Mouse (Mus musculus) right cerebral cortex, postnatal 10 days (tissue): ENCODE data around the gene Cgnl1.
A peak's percentile ranks its signal among the peaks of the same experiment; 100 is the strongest.

ENCODE experiments used
- DNase-seq, 2 experiments: peaks; one replicate each; pipeline ENCODE4 v3.0.0; 2021; ENCODE audit warnings: low spot score in 2 of 2

The Cgnl1 gene

GRCm38 (mm10) chr9:71672495-71672894 lies 98.9 kb downstream of the Cgnl1 start:
- DNase-seq: no peak

GRCm38 (mm10) chr9:71670677-71671076 lies 100.7 kb downstream of the Cgnl1 start:
- no peak for DNase-seq

- no peak for DNase-seq
Observed at GRCm38 (mm10) chr9:71667616-71668015, 103.8 kb downstream of the Cgnl1 start.

GRCm38 (mm10) chr9:71666432-71666831 lies 105.0 kb downstream of the Cgnl1 start:
- no peak for DNase-seq

GRCm38 (mm10) chr9:71665493-71665892 lies 105.9 kb downstream of the Cgnl1 start:
- no peak for DNase-seq

GRCm38 (mm10) chr9:71664855-71665254 lies 106.5 kb downstream of the Cgnl1 start:
- no peak for DNase-seq

GRCm38 (mm10) chr9:71663421-71664217 lies 107.8 kb downstream of the Cgnl1 start:
- DNase-seq: no peak

- no peak for DNase-seq
Observed at GRCm38 (mm10) chr9:71660540-71660939, 110.9 kb downstream of the Cgnl1 start.

- no peak for DNase-seq
Observed at GRCm38 (mm10) chr9:71659681-71660080, 111.7 kb downstream of the Cgnl1 start.

- DNase-seq: no peak
Observed at GRCm38 (mm10) chr9:71657199-71657598, 114.2 kb downstream of the Cgnl1 start.

GRCm38 (mm10) chr9:71654861-71655260 lies 116.5 kb downstream of the Cgnl1 start:
- no peak for DNase-seq

- peak; percentile 78 to 89 for DNase-seq
Observed at GRCm38 (mm10) chr9:71646115-71646514, 125.3 kb downstream of the Cgnl1 start.

GRCm38 (mm10) chr9:71643611-71644010 lies 127.8 kb downstream of the Cgnl1 start:
- no peak for DNase-seq

- DNase-seq: no peak
Observed at GRCm38 (mm10) chr9:71642270-71642669, 129.1 kb downstream of the Cgnl1 start.

- no peak for DNase-seq
Observed at GRCm38 (mm10) chr9:71640361-71640927, 131.0 kb downstream of the Cgnl1 start.

GRCm38 (mm10) chr9:71638198-71638597 lies 133.2 kb downstream of the Cgnl1 start:
- no peak for DNase-seq

GRCm38 (mm10) chr9:71636854-71637253 lies 134.5 kb downstream of the Cgnl1 start:
- peak; percentile 42 to 67 for DNase-seq

- DNase-seq: no peak
Observed at GRCm38 (mm10) chr9:71635627-71636026, 135.8 kb downstream of the Cgnl1 start.

- no peak for DNase-seq
Observed at GRCm38 (mm10) chr9:71634916-71635315, 136.5 kb downstream of the Cgnl1 start.

GRCm38 (mm10) chr9:71628921-71629320 lies 142.5 kb downstream of the Cgnl1 start:
- no peak for DNase-seq

- peak; percentile 69 to 71 for DNase-seq
Observed at GRCm38 (mm10) chr9:71628286-71628685, 143.1 kb downstream of the Cgnl1 start.

GRCm38 (mm10) chr9:71625961-71626360 lies 145.4 kb downstream of the Cgnl1 start:
- no peak for DNase-seq

- DNase-seq: peak in 1 of 2 experiments; percentile 66
Observed at GRCm38 (mm10) chr9:71624793-71625495, 146.5 kb downstream of the Cgnl1 start.
